Mouse (Mus musculus) liver (tissue): ENCODE data around the gene Fat2.
A peak's percentile ranks its signal among the peaks of the same experiment; 100 is the strongest.

Experiments
- DNase-seq: peaks from one replicate; pipeline ENCODE4 v3.0.0-alpha.2; 2020; ENCODE audit warnings: mixed read lengths

Fat2 gene

DNA sequence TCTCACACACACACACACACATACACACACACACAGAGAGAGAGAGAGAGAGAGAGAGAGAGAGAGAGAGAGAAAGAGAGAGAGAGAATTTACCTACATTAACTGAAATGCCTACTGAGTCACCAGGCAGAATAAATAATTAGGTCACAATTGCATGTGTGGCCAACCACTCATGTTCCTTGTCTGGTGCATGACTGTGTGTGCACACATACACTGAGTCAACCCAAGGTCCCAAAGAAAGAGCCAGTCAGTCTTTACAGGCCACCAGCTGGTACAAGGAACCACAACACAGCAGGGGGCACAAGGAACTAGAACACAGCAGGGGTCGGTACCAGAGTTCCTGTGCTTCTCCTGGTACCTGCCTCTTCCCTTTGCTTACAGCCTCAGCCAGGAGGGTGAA, 99.5 kb downstream of the Fat2 start:
- DNase-seq, result no peak

DNA sequence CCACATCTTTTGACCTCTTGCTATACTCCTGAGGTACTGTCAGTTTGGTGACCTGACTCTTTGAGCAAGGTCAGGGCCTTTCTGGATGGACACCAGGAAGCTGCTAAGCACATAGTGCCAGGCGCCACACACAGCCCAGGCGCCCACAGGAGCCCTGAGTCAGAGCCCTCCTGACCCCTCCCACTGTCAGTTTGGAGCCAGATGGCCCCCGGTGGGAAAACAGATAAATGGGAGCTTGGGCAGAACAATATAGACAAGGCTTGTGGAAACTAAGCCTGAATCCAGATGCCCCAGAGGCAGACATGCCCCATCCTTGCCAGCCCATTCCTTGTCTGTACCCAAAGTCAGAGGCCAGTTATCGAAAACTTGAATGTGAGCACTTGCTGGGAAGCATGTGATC, 101.6 kb downstream of the Fat2 start:
- DNase-seq, result no peak

DNA sequence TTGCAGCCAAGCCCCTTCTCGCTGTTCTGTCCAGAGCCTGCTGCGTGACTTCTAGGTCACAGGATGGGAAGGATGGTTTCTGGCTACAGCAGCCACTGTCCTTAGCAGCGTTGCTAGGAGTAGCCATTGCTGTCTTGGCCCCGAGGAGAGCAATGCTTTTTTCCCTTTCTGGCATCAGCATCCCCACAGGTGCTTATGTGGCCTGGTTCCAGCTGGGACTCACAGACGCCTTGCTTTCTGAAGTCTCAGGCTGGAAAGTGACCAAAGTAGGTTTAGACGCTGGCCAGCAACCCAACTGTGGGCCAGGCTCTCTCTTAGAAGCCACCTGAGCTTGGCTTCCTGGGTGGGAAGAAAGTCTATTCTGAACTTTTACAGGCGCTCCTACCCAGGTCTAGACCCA, 102.1 kb downstream of the Fat2 start:
- DNase-seq, result no peak

DNA sequence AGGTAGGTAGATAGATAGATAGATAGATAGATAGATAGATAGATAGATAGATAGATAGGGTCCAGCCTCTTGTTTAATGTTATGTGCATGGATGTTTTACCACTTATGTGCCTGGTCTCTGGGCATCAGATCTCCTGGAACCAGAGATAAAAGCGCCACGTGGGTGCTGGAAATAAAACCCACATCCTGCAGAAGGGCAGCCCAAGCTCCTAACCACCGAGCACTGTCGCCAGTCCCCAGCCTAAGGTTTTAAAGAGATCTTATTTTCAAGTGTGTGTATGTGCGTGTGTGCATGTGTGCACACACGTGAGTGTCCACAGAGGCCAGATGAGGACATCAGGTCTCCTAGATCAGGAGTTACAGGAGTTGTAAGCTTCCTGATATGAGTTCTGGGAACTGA, 105.3 kb downstream of the Fat2 start:
- no peak for DNase-seq

DNA sequence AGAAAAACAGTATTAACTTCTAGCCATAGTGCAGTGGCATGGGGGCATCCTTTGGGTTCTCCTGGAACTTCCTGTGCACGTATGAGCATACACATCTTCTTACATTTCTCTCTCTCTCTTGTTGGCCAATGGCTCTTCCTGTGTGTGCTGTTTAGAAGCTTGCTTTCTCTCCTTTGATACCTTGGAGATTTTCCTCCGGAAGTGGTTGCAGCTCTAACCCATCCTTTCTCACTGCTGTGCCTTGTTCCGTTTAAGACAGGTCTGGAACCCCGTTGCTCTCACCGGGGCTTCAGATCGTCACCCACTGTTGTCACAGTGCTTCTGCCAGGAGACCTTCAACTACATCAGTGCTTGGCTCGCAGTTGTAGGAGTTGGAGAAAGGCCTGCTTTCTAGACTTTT, 115.1 kb downstream of the Fat2 start:
- no peak for DNase-seq

DNA sequence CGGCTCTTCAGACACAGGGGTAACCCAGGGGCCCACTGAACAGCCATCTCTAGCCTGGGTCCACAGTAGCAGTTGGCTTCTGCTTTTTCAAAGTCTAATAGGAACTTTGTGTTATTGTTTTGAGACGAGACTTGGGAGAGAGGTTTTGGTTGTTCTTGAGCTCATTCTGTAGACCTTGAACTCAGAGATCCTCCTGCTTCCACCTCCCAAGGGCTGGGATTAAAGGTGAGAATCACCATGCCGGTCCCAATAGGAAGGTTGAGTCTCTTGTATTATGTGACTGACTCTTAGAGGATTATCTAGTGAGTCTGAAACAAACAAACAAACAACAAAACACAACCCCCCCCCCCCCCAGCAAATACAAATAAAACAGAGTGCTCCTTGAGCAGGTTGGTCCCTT, 117.9 kb downstream of the Fat2 start:
- DNase-seq, result no peak

DNA sequence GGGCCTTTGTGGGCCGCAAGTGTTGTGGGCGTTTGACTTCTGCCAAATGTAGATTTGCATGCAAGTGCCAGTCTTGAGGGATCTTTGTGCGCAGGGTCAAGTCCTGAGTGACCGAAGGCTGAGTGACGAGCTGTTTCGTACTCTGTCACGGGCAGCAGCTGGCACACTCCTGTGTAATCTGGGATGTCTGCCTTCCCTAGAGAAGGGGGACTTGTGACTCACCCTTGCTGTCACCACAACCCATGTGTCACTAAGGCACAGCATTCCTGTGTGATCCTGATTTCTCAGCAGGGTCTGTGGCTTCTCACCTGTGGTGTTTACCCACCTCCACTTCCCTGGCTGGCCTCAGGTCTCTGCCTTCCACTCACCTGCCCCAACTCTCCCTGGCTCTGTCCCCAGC, 118.5 kb downstream of the Fat2 start:
- DNase-seq, result no peak

DNA sequence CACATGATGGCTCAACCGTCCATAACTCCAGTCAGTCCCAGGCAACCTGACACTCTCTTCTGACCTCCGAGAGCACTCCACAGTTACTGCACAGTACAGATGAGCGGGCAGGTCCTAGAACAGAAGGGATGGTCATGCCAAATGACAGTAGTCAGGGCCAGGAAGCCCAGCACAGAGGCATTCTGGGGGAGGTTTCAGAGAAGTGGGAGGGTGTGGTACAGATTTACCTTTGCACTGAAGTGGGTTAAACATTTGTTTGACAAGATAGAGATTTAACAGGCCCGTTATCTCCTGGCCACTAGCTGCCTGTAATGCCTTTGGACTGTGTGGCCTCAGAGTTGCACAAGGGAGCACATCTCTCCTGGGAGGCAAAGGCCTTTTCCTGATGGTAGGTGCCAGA, 118.9 kb downstream of the Fat2 start:
- peak; percentile 27 for DNase-seq

DNA sequence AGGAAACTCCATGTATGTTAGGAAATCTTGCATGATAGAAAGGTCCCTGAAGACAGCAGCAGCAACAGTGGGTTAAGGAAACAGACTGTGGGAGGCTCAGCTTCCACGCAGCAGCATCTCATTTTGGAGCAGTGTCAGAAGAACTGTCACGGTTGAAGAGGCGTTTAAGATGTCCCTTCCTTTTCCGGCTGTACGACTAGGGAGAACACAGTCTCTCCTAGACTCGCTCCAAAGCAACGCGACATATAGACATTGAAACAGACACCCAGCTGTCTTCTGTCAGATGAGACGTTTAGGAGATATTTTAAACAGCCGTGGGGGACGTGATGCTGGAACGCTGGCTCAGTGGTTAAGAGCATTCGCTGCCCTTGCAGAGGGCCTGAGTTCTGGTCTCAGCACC, 119.5 kb downstream of the Fat2 start:
- no peak for DNase-seq

DNA sequence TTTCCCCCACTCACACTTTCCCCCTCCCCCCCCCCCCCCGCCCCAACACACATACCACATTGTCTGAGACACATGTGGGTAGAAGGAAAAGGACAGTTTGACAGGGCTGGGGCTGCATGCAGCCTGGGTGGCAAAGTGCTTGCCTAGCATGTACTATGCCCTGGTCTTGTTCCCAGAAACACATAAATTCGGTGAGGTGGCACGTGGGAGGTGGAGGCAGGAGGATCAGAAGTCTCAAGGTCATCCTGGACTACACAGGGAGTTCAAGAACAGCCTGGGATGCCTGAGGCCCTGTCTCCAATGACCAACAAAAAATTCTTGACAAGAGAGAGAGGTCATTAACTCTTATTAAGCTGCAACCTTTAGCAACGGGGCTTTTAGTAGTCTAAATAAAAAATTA, 120.3 kb downstream of the Fat2 start:
- DNase-seq, result no peak

DNA sequence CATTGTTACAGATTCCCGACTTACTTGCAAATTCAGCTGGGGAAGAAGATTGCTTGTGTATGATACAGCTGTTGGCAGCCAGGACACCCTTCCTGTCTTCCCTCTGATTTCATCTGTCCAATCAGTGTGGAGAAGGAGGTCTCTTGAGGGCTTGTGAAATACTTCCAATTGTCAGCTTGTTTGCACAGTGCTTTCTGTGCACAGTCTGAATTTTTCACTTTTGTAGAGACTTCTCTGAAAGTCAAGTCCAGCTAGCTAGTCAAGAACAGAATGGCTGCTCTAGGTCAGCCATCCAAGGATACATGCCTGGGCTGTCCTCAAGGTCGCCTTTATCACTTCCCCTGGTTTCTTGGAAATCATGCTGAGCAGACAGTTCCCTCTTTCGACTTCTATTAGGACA, 121.4 kb downstream of the Fat2 start:
- no peak for DNase-seq

DNA sequence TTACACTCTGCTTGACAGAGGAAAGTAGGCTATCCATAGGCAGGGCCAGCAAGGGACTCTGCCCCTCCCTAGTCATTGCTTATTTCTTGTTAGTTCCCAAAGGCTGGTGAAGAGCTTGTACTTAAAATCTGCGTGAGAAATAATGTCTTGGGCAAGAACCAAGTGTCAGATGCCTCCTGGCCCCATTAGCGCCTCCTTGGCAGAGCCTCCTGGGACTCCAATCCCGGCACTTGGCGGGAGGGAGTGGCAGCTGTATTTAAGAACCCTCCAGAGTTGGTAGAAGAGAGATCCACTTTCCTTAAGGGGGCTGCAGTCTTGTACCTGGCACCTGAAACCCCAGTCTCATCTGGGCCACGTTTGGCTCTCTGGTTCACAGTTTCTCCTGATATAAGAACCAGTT, 122.2 kb downstream of the Fat2 start:
- no peak for DNase-seq

DNA sequence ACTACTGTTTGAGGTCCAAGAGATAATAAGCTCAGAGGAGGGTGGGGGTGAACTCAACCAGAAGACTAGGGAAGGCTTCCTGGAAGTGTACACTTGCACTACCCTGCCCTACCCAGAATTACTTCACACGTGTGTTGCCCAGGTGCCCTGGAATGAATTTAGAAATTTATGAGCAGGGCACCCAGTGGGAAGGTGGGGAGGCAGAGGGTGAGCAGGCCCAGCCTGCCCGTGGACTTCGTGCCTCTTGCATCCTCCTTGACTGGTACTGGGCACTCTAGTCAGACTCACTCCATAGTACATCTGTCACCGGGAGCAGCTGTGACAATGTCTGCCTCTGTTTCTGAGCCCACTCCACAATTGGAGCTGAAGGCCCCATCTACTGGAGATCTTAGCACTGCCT, 122.8 kb downstream of the Fat2 start:
- no peak for DNase-seq

DNA sequence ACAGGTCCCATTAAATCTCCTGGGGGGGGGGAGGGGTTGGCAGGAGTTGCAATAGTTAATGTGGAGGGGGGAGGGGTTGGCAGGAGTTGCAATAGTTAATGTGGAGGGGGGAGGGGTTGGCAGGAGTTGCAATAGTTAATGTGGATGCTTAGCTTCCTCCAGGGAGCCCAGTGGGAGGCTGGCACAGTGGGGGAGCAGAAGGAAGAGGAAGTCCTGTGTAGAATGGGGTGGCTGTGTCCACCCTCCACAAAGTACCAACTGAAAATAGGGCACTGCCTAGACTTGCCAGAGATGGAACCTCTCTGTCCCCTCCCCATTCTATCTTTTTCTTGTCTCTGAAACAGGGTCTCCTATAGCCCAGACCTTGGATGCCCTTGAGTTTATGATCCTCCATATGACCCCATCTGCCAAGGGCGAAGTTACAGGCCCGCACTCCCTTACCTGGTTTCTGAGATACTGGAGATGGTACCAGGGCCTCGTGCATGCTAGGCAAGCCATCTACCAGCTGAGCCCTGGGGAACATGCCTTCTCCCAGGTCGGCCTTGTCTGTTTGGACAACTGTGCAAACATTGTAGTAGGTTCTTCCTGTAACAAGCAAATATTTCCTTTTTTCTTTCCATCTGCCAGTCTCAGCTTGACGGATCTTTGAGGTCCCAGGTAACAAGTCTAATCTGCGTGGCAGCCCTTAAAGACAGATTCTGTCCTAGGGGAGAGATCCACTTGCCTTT, 126.6 kb downstream of the Fat2 start:
- no peak for DNase-seq

DNA sequence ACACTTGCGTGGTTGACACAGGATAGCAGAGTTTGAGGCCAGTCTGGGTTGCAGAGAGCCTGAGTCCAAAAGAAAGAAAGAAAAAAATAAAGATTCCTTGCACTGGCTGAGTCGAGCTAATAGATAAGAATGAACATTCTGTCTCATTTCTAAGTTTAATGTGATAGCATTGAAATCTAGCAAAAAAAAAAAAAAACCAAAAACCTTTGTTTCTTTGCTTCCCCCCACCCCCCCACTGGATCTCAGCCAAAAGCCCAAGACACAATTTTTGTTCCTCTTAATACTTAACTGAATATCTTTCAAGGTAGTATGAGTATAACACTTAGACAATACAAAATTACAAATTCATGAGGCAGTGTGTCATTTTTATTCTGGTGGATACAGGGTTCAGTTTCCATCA, 127.3 kb downstream of the Fat2 start:
- DNase-seq, result no peak

DNA sequence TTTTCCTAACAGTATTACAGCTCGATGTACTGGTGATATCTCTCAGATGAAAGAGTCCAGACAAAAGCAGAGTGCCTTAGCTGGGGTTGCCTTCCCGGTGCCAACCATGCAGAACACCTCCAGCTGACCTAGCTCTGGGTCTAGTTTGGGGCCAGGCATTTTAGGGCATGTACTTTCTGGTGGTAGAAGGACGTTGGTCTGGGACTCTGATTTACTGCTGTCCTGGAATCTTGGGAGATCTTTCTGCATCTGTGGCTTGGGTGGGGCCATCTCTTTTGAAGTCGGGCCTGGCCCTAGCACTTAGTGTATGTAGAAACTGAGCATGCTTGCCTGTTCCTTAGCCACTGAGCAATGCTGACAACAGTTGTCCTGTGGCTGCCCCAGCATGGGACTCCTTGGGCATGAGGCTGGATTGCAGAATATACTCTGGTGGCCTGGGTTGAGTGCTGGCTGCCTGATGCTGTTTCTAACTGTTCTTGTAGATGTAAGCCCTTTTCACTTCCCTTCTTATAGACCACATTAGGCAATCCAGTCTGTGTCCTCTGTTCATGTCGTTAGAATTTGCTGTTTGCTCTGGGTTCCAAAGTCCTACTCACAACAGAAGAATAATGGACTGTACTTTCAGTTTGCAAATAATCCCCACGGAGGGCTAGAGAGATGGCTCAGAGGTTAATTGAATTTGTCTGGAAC, 128.2 kb downstream of the Fat2 start:
- DNase-seq, result no peak

DNA sequence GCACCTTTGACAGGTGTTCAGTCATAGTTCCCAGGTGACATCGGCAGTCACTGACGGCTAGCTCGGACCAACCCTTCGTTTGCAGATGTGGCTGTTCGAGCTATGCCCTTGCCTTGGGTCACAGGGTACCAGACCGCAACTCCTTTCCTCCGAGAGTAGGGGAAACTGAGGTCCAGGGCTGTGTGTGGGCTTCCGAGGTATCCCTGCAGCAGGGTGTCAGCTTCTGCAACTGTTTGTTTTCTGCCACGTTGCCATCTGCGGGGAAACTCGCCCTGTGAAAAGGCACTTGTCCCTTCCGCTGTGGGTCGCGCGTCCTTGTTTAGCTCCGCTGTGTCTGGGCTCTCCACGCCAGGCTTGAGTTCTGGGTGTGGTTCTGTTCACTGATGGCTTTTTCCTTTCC, 131.8 kb downstream of the Fat2 start:
- DNase-seq, result peak; percentile 28

DNA sequence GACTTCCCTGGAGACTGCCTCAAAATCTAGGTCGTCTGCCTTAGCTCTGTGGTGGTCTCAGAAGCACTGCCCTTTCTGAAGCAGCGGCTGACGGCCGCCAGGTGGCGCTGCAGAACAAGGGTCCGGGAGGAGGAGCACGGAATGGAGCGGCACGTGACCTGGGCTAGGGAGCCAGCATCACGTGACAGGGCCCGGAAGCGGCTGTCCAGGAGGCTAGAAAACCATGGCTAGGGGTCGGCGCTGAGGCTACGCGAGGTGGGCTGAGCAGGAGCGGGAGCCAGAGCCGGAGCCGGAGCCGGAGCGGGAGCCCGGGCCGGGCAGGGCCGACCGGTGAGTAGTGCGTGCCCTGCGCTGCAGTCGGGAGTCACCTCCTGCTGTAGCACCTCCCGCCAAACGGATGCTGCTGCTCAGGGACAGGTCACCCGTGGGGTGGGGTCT, 132.2 kb downstream of the Fat2 start, which contains the start of gene Slc36a1:
Gene Slc36a1 (plus strand): TSS at position 192 of the 438 bp plus-strand sequence.
- DNase-seq, result peak; percentile 96
